Mouse (Mus musculus) embryonic fibroblast, embryonic 13.5 days (primary cell): ENCODE results near the gene Gm49510. TPM values are rescaled to one million over a fixed set of nuclear protein-coding genes. Genes with fewer than 3 reads are reported as not detected.
A peak's percentile ranks its signal among the peaks of the same experiment; 100 is the strongest.

ENCODE experiments used
- H3K27ac ChIP-seq: 2 replicates; pipeline ENCODE4 v1.5.1; 2012; ENCODE audit warnings: low read length, control low read depth, inconsistent platforms; ENCODE audit not compliant: insufficient read depth
- H3K4me1 ChIP-seq: 2 replicates; pipeline ENCODE4 v1.6.1; 2011; ENCODE audit warnings: low read length; ENCODE audit not compliant: control insufficient read depth, insufficient read depth
- H3K4me3 ChIP-seq: 2 replicates; pipeline ENCODE4 v1.5.1; 2011; ENCODE audit warnings: mild to moderate bottlenecking, control low read depth, low read length; ENCODE audit not compliant: insufficient read depth
- CTCF ChIP-seq: IDR thresholded peaks from 2 replicates; pipeline ENCODE4 v1.5.1; 2011; ENCODE audit warnings: mild to moderate bottlenecking, control low read depth, low read length, moderate library complexity, borderline replicate concordance; ENCODE audit not compliant: insufficient read depth
- POLR2A ChIP-seq: IDR thresholded peaks from 2 replicates; pipeline ENCODE4 v1.6.1; 2011; ENCODE audit warnings: low read depth, mild to moderate bottlenecking, control low read depth, low read length, moderate library complexity
- polyA plus RNA-seq: library from polyadenylated mRNA; stranded (reverse); fragments of >200 nt; gene quantifications from 2 replicates; pipeline ENCODE4 v1.2.4, GENCODE M21; 2011; ENCODE audit warnings: low read depth; ENCODE audit not compliant: missing spikeins, insufficient read length

The Gm49510 gene
- polyA plus RNA-seq, 1 experiment = 0.61 TPM

DNA sequence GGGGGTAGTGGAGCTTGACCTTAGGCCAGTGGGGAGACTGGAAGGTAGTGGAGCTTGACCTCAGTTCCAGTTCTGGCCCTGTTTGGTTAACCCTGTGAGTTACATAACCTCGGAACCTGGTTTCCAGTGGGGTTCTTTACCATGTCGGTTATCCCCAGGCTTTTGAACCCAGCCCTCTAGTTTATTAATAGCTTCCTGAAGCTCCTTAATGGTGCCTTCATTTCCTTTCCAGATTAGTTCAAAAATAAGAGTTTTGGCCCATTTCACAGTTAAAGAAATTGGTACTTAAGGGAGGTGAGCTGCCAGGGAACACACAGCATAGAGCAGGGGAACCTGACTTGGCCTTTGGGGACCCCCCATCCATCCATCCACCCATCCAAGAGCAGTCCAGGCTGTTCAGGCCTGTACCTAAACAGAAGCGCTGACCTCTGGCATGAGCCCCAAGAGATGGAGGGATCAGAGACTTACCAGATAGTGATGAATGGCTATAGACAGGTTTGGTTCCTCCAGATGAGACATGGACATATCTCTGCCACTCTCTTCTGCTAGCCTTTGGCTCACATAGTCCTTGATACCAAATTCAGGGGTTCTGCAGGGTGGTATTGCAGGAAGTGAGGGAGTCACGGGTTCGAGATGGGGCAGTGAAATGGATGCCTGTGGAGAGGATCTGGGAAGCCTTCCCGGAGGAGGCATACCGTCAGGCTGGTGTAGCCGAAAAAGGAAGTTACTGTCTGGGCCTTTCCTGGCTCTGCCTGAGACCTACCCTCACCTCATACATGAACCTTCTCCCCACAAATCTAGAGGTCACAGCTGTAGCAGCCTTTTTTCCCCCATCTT, 15.6 kb downstream of the Gm49510 start:
- TF ChIP-seq POLR2A (no peak), CTCF (no peak)
- H3K4me3 ChIP-seq = peak overlapping the region; percentile 41
- H3K4me1 ChIP-seq = peaks cover 6% of the 10 kb centered on the region; the same call in 1 of the 2 replicates
- no peak overlapping the region for H3K27ac ChIP-seq

GRCm38 (mm10) chr15:78915660-78916017, 16.2 kb downstream of the Gm49510 start:
- TF ChIP-seq POLR2A = no peak
- peak; percentile 92 for TF ChIP-seq CTCF
- H3K4me3 ChIP-seq = no peak overlapping the region
- peaks cover 9% of the 10 kb centered on the region; the same call in 1 of the 2 replicates for H3K4me1 ChIP-seq
- H3K27ac ChIP-seq = no peak overlapping the region

- H3K4me3 ChIP-seq = no peak overlapping the region
- no peak overlapping the region for H3K27ac ChIP-seq
- TF ChIP-seq CTCF = no peak
- TF ChIP-seq POLR2A = no peak
- H3K4me1 ChIP-seq = peaks cover 9% of the 10 kb centered on the region; the same call in 1 of the 2 replicates
These were observed 16.8 kb downstream of the Gm49510 start for GRCm38 (mm10) chr15:78916052-78916826.

- TF ChIP-seq POLR2A = no peak
- no peak for TF ChIP-seq CTCF
- Histone ChIP-seq H3K4me3 (no peak overlapping the region), H3K27ac (no peak overlapping the region), H3K4me1 (peaks cover 9% of the 10 kb centered on the region; the same call in 1 of the 2 replicates)
These were observed 18.7 kb downstream of the Gm49510 start for GRCm38 (mm10) chr15:78918126-78918525.

GRCm38 (mm10) chr15:78919914-78920313, 20.4 kb downstream of the Gm49510 start:
- TF ChIP-seq CTCF (no peak), POLR2A (no peak)
- Histone ChIP-seq H3K4me3 (no peak overlapping the region), H3K27ac (no peak overlapping the region), H3K4me1 (peaks cover 10% of the 10 kb centered on the region)

DNA sequence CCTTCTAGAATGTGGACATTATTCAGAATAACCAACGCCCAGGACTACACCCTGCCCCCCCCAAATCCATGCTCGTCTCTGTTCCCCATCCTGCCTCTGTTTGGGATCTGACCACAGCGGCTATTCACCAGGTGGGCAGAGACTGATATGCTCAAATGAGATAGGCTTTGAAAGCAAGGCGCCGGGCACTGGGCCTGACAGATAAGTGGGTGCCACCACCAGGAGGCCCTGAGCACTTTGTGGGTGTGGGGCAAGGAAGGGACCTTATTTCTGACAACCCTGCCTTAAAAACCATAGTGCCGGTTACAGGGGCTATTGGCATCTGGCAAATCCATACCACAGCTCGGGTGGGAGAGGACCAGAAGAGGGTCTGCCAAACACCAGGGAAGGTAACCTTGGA, 23.2 kb downstream of the Gm49510 start:
- no peak overlapping the region for H3K4me3 ChIP-seq
- H3K4me1 ChIP-seq = peaks cover 17% of the 10 kb centered on the region
- TF ChIP-seq CTCF = no peak
- TF ChIP-seq POLR2A = no peak
- H3K27ac ChIP-seq = no peak overlapping the region

DNA sequence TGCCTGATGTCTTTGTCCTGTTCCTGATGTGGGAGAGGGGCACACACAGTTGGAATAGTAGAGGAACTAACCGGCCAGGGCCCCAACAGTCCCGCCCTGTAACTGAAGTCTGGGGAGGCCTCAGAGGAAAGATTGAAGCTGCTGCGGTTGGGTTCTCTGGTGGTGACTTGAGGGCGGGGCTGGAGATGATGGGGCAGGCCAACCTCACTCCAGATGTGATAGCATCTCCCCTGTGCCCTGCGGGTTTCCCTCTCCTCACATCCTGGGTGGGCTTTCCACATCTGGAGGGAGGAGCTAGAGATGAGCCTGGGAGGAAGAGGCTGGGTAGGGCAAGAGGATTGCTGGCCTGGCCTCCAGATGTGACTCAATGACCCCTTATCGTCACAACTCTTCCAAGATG, 24.1 kb downstream of the Gm49510 start:
- Histone ChIP-seq H3K4me1 (peaks cover 17% of the 10 kb centered on the region), H3K4me3 (no peak overlapping the region), H3K27ac (no peak overlapping the region)
- TF ChIP-seq CTCF (no peak), POLR2A (no peak)

DNA sequence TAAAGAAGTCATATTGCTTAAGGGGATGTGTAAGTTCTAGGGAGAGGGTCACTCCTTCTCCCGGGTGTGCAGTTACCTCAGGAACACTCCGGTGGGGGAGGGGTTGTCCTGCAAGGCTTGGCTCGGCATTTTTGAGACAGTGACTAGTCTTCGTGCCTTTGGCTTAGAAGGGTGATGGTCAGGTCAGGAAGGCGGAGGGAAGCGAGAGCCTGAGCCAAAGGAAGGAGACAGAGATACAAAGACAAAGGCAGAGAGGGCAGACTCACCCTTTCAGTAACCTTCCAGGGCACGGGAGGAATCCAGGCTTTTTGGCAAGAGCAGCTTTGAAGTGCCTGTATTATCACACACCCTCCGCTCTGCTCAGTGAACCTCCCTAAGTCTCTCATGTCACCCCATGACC, 25.7 kb downstream of the Gm49510 start:
- H3K27ac ChIP-seq = peak overlapping the region; percentile 92
- peaks cover 19% of the 10 kb centered on the region for H3K4me1 ChIP-seq
- TF ChIP-seq POLR2A (no peak), CTCF (no peak)
- no peak overlapping the region for H3K4me3 ChIP-seq

GRCm38 (mm10) chr15:78926021-78926919, 26.8 kb downstream of the Gm49510 start, which contains the start of gene Lgals1:
TSS of gene Lgals1 (plus strand) at chr15:78926725.
- Histone ChIP-seq H3K4me3 (peak within 1 kb of the TSS; percentile 82), H3K27ac (peak within 1 kb of the TSS; percentile 99), H3K4me1 (peaks cover 20% of the 10 kb centered on the region)
- TF ChIP-seq CTCF = no peak
- TF ChIP-seq POLR2A = peak; percentile 100

GRCm38 (mm10) chr15:78927021-78927787, 27.7 kb downstream of the Gm49510 start:
- H3K4me1 ChIP-seq = peaks cover 20% of the 10 kb centered on the region
- peak overlapping the region; percentile 99 for H3K27ac ChIP-seq
- no peak for TF ChIP-seq CTCF
- peak; percentile 39; the same call in 1 of the 2 replicates for TF ChIP-seq POLR2A
- peak overlapping the region; percentile 82 for H3K4me3 ChIP-seq
